Mouse (Mus musculus) C2C12 (cell line): ENCODE data around the gene Hyal3. TPM values are rescaled to one million over a fixed set of nuclear protein-coding genes. Genes with fewer than 3 reads are reported as not detected.
A peak's percentile ranks its signal among the peaks of the same experiment; 100 is the strongest.

Experiments
- H3K27me3 ChIP-seq: one replicate; pipeline ENCODE4 v1.6.1; 2011; ENCODE audit not compliant: control insufficient read depth, insufficient read depth, insufficient read length
- H3K36me3 ChIP-seq: one replicate; pipeline ENCODE4 v1.6.1; 2011; ENCODE audit not compliant: control insufficient read depth, insufficient read depth
- H3K4me3 ChIP-seq: one replicate; pipeline ENCODE4 v1.5.1; 2011; ENCODE audit warnings: mild to moderate bottlenecking, control low read depth; ENCODE audit not compliant: poor library complexity, insufficient read depth, severe bottlenecking
- H3K79me2 ChIP-seq: one replicate; pipeline ENCODE4 v1.6.1; 2011; ENCODE audit not compliant: control insufficient read depth, insufficient read depth
- H3K79me3 ChIP-seq: one replicate; pipeline ENCODE4 v1.6.1; 2011; ENCODE audit warnings: low read depth, control low read depth
- H3ac ChIP-seq: one replicate; pipeline ENCODE3; 2011; ENCODE audit warnings: low read depth; ENCODE audit not compliant: control insufficient read depth, insufficient read length
- CEBPB ChIP-seq: IDR thresholded peaks from one replicate; pipeline ENCODE4 v1.6.1; 2011; ENCODE audit warnings: low read depth, mild to moderate bottlenecking, control low read depth, moderate library complexity
- CTCF ChIP-seq: IDR thresholded peaks from one replicate; pipeline ENCODE4 v1.5.1; 2011; ENCODE audit not compliant: control insufficient read depth, insufficient read depth, insufficient read length
- FOSL1 ChIP-seq: IDR thresholded peaks from one replicate; pipeline ENCODE4 v1.8.0; 2011; ENCODE audit warnings: mild to moderate bottlenecking, low read length; ENCODE audit not compliant: poor library complexity, insufficient read depth, severe bottlenecking
- MAX ChIP-seq: IDR thresholded peaks from one replicate; pipeline ENCODE4 v1.6.1; 2011; ENCODE audit warnings: mild to moderate bottlenecking, control low read depth
- MYOD1 ChIP-seq: IDR thresholded peaks from one replicate; pipeline ENCODE4 v1.6.1; 2011; ENCODE audit warnings: low read depth; ENCODE audit not compliant: control insufficient read depth, insufficient read length
- MYOG ChIP-seq: IDR thresholded peaks from one replicate; pipeline ENCODE4 v1.6.1; 2011; ENCODE audit not compliant: control insufficient read depth, insufficient read length; ENCODE audit errors: extremely low read depth
- USF1 ChIP-seq: IDR thresholded peaks from one replicate; pipeline ENCODE4 v1.6.1; 2011; ENCODE audit warnings: low read depth, mild to moderate bottlenecking, control low read depth, moderate library complexity
- polyA plus RNA-seq: library from polyadenylated mRNA; unstranded; fragments of >200 nt; fragmentation: generic; extraction: Trizol; gene quantifications from one replicate; pipeline ENCODE4 v1.2.1, GENCODE M21; 2012; ENCODE audit warnings: missing spikeins

Hyal3 gene
- polyA plus RNA-seq, 1 experiment, result 0.28 TPM

- Histone ChIP-seq H3K79me2 (no peaks in the 10 kb centered on the region), H3K79me3 (no peaks in the 10 kb centered on the region), H3K4me3 (no peak overlapping the region), H3K27me3 (no peaks in the 10 kb centered on the region), H3ac (no peak overlapping the region), H3K36me3 (peaks cover 29% of the 10 kb centered on the region)
- TF ChIP-seq MAX (no peak), USF1 (no peak), CTCF (no peak), CEBPB (no peak), MYOG (no peak), MYOD1 (no peak), FOSL1 (no peak)
Measured at GRCm38 (mm10) chr9:107611456-107612190, 31.0 kb downstream of the Hyal3 start.

GRCm38 (mm10) chr9:107612191-107612944, 31.8 kb downstream of the Hyal3 start:
- TF ChIP-seq CEBPB (no peak), MAX (peak; percentile 33), MYOD1 (peak; percentile 62), FOSL1 (no peak), MYOG (no peak), USF1 (peak; percentile 25), CTCF (peak; percentile 99)
- no peaks in the 10 kb centered on the region for H3K79me3 ChIP-seq
- H3K36me3 ChIP-seq, result peaks cover 36% of the 10 kb centered on the region
- H3K79me2 ChIP-seq, result no peaks in the 10 kb centered on the region
- H3ac ChIP-seq, result no peak overlapping the region
- H3K4me3 ChIP-seq, result no peak overlapping the region
- H3K27me3 ChIP-seq, result no peaks in the 10 kb centered on the region

GRCm38 (mm10) chr9:107612945-107613569, 32.4 kb downstream of the Hyal3 start:
- Histone ChIP-seq H3K4me3 (no peak overlapping the region), H3K79me2 (peaks cover 6% of the 10 kb centered on the region), H3K27me3 (no peaks in the 10 kb centered on the region), H3K36me3 (peaks cover 43% of the 10 kb centered on the region), H3K79me3 (no peaks in the 10 kb centered on the region), H3ac (no peak overlapping the region)
- no peak for TF ChIP-seq CTCF
- no peak for TF ChIP-seq MYOD1

GRCm38 (mm10) chr9:107615035-107615434, 34.4 kb downstream of the Hyal3 start:
- no peak overlapping the region for H3ac ChIP-seq

GRCm38 (mm10) chr9:107617461-107617860, 36.8 kb downstream of the Hyal3 start:
- peaks cover 25% of the 10 kb centered on the region for H3K79me2 ChIP-seq
- peaks cover 58% of the 10 kb centered on the region for H3K36me3 ChIP-seq
- no peak overlapping the region for H3ac ChIP-seq
- H3K4me3 ChIP-seq, result no peak overlapping the region
- peaks cover 5% of the 10 kb centered on the region for H3K79me3 ChIP-seq
- H3K27me3 ChIP-seq, result no peaks in the 10 kb centered on the region
- TF ChIP-seq MYOD1, result no peak
- TF ChIP-seq MAX, result no peak
- no peak for TF ChIP-seq CEBPB

More at GRCm38 (mm10) chr9:107615035-107615434, 34.4 kb downstream of the Hyal3 start:
- Histone ChIP-seq H3K79me2 (peaks cover 11% of the 10 kb centered on the region), H3K27me3 (no peaks in the 10 kb centered on the region), H3K4me3 (no peak overlapping the region), H3K36me3 (peaks cover 54% of the 10 kb centered on the region), H3K79me3 (no peaks in the 10 kb centered on the region)
- TF ChIP-seq FOSL1 (no peak), USF1 (no peak), MYOG (no peak)

GRCm38 (mm10) chr9:107618098-107618497, 37.5 kb downstream of the Hyal3 start:
- Histone ChIP-seq H3K36me3 (peaks cover 58% of the 10 kb centered on the region), H3ac (no peak overlapping the region), H3K79me3 (peaks cover 8% of the 10 kb centered on the region), H3K79me2 (peaks cover 32% of the 10 kb centered on the region), H3K4me3 (no peak overlapping the region), H3K27me3 (no peaks in the 10 kb centered on the region)
- TF ChIP-seq MYOD1, result no peak
- TF ChIP-seq CTCF, result no peak
